Mouse (Mus musculus): ENCODE results near the gene Tfap2a. TPM values are rescaled to one million over a fixed set of nuclear protein-coding genes. Genes with fewer than 3 reads are reported as not detected.

Tfap2a gene
- polyA plus RNA-seq, 1 experiment = 5.1 TPM

DNA sequence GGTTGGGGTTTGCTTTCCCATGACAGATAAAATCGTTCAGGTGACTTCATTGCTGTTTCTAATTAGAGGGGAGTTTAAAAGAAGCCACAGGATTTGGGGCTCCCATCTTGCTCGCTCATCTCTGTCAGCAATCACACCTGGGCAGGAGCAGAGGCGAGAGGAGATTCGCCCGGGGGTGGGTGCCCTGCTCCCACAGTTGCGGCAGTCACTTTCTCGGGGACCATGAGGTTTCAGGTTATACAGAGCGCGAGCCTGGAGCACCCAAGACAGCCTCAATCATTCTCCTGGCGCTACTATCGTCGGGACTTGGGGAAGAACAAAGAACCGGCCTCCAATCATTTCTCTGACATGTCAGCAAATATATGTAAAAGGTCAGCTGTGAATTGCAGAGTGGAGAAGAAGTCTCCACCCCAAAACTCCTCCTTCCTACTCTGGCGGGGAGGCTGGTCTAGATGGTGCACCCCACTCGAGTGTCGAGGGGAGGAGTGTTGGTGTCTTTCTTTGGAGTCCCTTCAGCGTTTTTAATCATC lies 1.0 kb upstream of the Tfap2a start:
- H3K4me3 ChIP-seq (replicated peaks; ENCODE audit: insufficient read depth, low read depth, low read length) = no peak overlapping the region
- TF ChIP-seq CTCF (IDR thresholded peaks at IDR 0.05; ENCODE audit: borderline replicate concordance, insufficient read depth, low read depth, low read length) (no peak), POLR2A (IDR thresholded peaks at IDR 0.05; ENCODE audit: borderline replicate concordance, insufficient read depth, low read length) (no peak)
- no peak overlapping the region for H3K27ac ChIP-seq (ENCODE audit: insufficient read depth, low read length)
- DNase-seq = no peak
- no peaks in the 10 kb centered on the region for H3K4me1 ChIP-seq (ENCODE audit: control insufficient read depth, insufficient read depth, low read length)
- WGBS = 5% methylated on average over 17 of the region's 17 CpGs
- H3K27me3 ChIP-seq (ENCODE audit: control insufficient read depth, insufficient read depth, low read length) = peaks cover 6% of the 10 kb centered on the region; the same call in 1 of the 2 replicates

DNA sequence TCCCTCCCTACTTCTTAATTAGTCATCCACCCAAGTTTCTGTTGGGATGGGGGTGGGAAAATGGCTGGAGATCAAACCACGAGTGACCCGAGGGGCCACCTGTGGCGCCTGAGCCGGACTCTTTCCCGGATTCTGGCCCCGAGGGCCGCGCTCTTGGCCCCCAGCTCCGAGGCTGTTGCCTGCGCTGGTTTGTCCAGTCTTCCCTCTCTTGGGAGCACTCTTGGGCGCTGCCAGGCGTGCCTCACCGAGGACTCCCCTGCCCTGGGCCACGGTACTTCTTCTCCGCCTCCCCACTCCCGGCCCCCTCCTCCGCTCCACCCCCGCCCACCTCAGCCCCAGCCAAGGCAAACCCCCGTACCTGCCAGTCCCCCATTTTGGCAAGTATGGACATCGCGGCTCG lies 415 bp downstream of the Tfap2a start:
- peaks cover 8% of the 10 kb centered on the region; the same call in 1 of the 2 replicates for H3K27me3 ChIP-seq (ENCODE audit: control insufficient read depth, insufficient read depth, low read length)
- 3% methylated on average over 22 of the region's 22 CpGs for WGBS
- no peak for DNase-seq
- H3K4me1 ChIP-seq (ENCODE audit: control insufficient read depth, insufficient read depth, low read length) = 0 out of 2 replicates have a peak, but pooled peaks cover 5% of the 10 kb centered on the region
- no peak overlapping the region for H3K4me3 ChIP-seq (replicated peaks; ENCODE audit: insufficient read depth, low read depth, low read length)
- H3K27ac ChIP-seq (ENCODE audit: insufficient read depth, low read length) = no peak overlapping the region
- TF ChIP-seq POLR2A (IDR thresholded peaks at IDR 0.05; ENCODE audit: borderline replicate concordance, insufficient read depth, low read length) (no peak), CTCF (IDR thresholded peaks at IDR 0.05; ENCODE audit: borderline replicate concordance, insufficient read depth, low read depth, low read length) (no peak)

DNA sequence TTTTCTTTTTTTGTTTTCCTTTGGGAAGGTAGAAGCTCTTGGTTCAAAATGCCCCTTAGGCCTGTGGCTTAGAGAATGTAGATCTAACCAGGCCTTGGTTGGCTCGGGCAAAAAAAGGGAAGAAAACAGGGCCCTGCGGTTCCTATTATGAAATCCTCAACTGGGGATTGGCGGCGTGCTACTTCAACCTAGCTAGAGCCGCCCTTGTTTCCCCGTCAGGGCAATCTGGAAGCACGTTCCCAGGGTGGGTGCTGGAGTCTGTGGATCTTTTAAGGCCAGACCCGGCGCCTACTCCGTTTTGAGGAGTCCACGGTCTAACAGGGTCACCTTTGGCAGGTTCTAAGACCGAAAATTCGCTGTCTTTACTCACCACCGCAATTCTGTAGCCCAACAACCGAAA lies 1.1 kb downstream of the Tfap2a start:
- 32% methylated on average over 15 of the region's 15 CpGs for WGBS

GRCm38 (mm10) chr13:40736107-40736780 lies 1.9 kb downstream of the Tfap2a start:
- peaks cover 8% of the 10 kb centered on the region; the same call in 1 of the 2 replicates for H3K27me3 ChIP-seq (ENCODE audit: control insufficient read depth, insufficient read depth, low read length)
- no peak overlapping the region for H3K4me3 ChIP-seq (replicated peaks; ENCODE audit: insufficient read depth, low read depth, low read length)
- TF ChIP-seq CTCF (IDR thresholded peaks at IDR 0.05; ENCODE audit: borderline replicate concordance, insufficient read depth, low read depth, low read length) = no peak
- TF ChIP-seq POLR2A (IDR thresholded peaks at IDR 0.05; ENCODE audit: borderline replicate concordance, insufficient read depth, low read length) = no peak
- 0 out of 2 replicates have a peak, but pooled peaks cover 5% of the 10 kb centered on the region for H3K4me1 ChIP-seq (ENCODE audit: control insufficient read depth, insufficient read depth, low read length)
- no peak overlapping the region for H3K27ac ChIP-seq (ENCODE audit: insufficient read depth, low read length)
- DNase-seq = no peak
- 37% methylated on average over 19 of the region's 19 CpGs for WGBS

More for the DNA sequence above, 1.1 kb downstream of the Tfap2a start:
- no peak overlapping the region for H3K27ac ChIP-seq (ENCODE audit: insufficient read depth, low read length)
- no peak for TF ChIP-seq POLR2A (IDR thresholded peaks at IDR 0.05; ENCODE audit: borderline replicate concordance, insufficient read depth, low read length)
- TF ChIP-seq CTCF (IDR thresholded peaks at IDR 0.05; ENCODE audit: borderline replicate concordance, insufficient read depth, low read depth, low read length) = no peak
- no peak overlapping the region for H3K4me3 ChIP-seq (replicated peaks; ENCODE audit: insufficient read depth, low read depth, low read length)
- H3K4me1 ChIP-seq (ENCODE audit: control insufficient read depth, insufficient read depth, low read length) = 0 out of 2 replicates have a peak, but pooled peaks cover 5% of the 10 kb centered on the region
- H3K27me3 ChIP-seq (ENCODE audit: control insufficient read depth, insufficient read depth, low read length) = peaks cover 8% of the 10 kb centered on the region; the same call in 1 of the 2 replicates
- DNase-seq = no peak

GRCm38 (mm10) chr13:40735416-40736106 lies 2.6 kb downstream of the Tfap2a start:
- Histone ChIP-seq H3K27me3 (ENCODE audit: control insufficient read depth, insufficient read depth, low read length) (peaks cover 8% of the 10 kb centered on the region; the same call in 1 of the 2 replicates), H3K4me1 (ENCODE audit: control insufficient read depth, insufficient read depth, low read length) (0 out of 2 replicates have a peak, but pooled peaks cover 5% of the 10 kb centered on the region), H3K27ac (ENCODE audit: insufficient read depth, low read length) (no peak overlapping the region), H3K4me3 (replicated peaks; ENCODE audit: insufficient read depth, low read depth, low read length) (no peak overlapping the region)
- DNase-seq = no peak
- TF ChIP-seq CTCF (IDR thresholded peaks at IDR 0.05; ENCODE audit: borderline replicate concordance, insufficient read depth, low read depth, low read length) = no peak
- WGBS = 18% methylated on average over 17 of the region's 17 CpGs

GRCm38 (mm10) chr13:40734316-40734965 lies 3.7 kb downstream of the Tfap2a start:
- H3K27me3 ChIP-seq (ENCODE audit: control insufficient read depth, insufficient read depth, low read length) = peaks cover 8% of the 10 kb centered on the region; the same call in 1 of the 2 replicates

DNA sequence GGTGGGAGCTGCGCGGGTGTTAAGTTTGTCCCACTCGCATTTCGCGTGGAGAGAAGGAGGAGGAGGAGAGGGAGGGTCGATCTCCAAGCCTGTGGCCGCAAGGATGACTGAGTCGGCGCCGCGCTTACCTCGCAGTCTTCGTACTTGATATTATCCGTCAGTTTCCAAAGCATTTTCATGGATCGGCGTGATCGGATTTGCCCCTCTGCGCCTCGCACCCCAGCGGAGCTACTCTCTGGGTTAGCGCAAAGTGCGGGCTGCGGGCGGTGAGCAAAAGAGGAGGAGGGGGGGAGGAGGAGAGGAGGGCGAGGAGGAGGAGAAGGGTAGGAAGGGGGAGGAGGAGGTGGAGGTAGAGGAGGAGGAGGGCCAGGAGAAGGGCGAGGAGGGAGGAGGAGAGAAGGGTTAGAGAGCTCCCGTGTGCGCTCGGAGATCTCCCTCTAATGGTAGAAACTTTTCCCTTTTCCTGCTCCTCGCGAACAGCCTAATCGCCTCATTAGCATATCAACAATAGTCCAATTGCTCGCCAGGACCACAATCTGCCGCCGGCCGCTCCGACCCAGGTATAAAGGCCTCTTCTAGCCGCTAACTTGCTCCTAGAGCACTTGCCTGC lies 4.5 kb downstream of the Tfap2a start:
- WGBS = 1% methylated on average over 37 of the region's 38 CpGs
- DNase-seq = peak; percentile 39 to 46
- Histone ChIP-seq H3K4me3 (replicated peaks; ENCODE audit: insufficient read depth, low read depth, low read length) (peak overlapping the region; percentile 41), H3K27me3 (ENCODE audit: control insufficient read depth, insufficient read depth, low read length) (peaks cover 7% of the 10 kb centered on the region; the same call in 1 of the 2 replicates), H3K4me1 (ENCODE audit: control insufficient read depth, insufficient read depth, low read length) (0 out of 2 replicates have a peak, but pooled peaks cover 5% of the 10 kb centered on the region), H3K27ac (ENCODE audit: insufficient read depth, low read length) (no peak overlapping the region)
- no peak for TF ChIP-seq POLR2A (IDR thresholded peaks at IDR 0.05; ENCODE audit: borderline replicate concordance, insufficient read depth, low read length)
- no peak for TF ChIP-seq CTCF (IDR thresholded peaks at IDR 0.05; ENCODE audit: borderline replicate concordance, insufficient read depth, low read depth, low read length)

More at GRCm38 (mm10) chr13:40734316-40734965, 3.7 kb downstream of the Tfap2a start:
- Histone ChIP-seq H3K4me3 (replicated peaks; ENCODE audit: insufficient read depth, low read depth, low read length) (no peak overlapping the region), H3K4me1 (ENCODE audit: control insufficient read depth, insufficient read depth, low read length) (0 out of 2 replicates have a peak, but pooled peaks cover 5% of the 10 kb centered on the region), H3K27ac (ENCODE audit: insufficient read depth, low read length) (no peak overlapping the region)
- TF ChIP-seq CTCF (IDR thresholded peaks at IDR 0.05; ENCODE audit: borderline replicate concordance, insufficient read depth, low read depth, low read length) = no peak
- no peak for DNase-seq
- WGBS = 2% methylated on average over 33 of the region's 33 CpGs

Data from cerebellum, adult 2 months (tissue).